Mouse (Mus musculus) brain, adult 10 weeks (tissue): ENCODE data around the gene Gm13078. TPM values are rescaled to one million over a fixed set of nuclear protein-coding genes. Genes with fewer than 3 reads are reported as not detected.

Source experiments
- polyA plus RNA-seq: library from polyadenylated mRNA; stranded (reverse); fragments of 350-450 nt; fragmentation: Illumina TruSeq; extraction: RNeasy Lipid Tissue Mini Kit (QIAGEN cat#74804); gene quantifications from one replicate; pipeline ENCODE4 v1.2.3, GENCODE M21; 2015; ENCODE audit warnings: low read depth, low replicate concordance

Gene Gm13078
- polyA plus RNA-seq = not detected

DNA sequence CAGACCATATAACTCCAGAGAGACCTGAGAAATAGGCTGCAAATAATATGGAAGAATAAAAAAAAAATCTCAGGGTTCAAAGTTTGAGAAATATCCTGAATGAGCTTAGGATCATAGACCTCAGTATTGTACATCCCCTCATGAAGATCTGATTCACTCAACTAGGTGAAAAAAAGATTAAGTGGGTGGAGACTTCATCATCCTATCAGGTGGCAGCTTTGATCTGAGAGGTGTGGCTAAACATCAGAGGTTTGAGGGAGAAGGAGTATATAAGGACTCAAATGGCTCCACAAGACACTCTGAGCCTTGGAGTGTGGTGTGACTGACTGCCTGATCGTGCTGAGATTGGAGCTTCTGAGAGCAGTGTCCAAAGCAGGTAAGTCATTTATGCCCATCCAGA lies at the start of gene Gm13078:
Gene Gm13078 (plus strand): TSS at position 301 of the 400 bp plus-strand sequence.

DNA sequence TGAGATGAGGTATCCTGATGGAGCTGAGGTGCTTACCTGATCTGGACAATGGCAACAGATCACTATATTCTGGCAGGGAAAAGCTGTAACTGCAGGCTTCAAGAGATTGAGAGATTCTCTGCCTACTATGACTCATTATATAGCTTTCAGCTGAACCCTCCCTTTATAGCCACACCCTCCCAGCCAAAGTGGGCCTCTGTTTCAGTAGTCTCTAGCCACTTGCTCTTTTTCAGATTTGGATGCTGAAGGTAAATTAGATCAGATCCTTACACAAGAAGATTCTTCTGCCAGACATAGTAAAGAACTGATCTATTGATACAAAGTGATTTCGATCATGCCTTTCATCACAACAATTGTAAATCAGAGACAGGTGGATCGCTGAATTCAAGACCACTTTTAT lies 16.6 kb upstream of the Gm13078 start, which contains the start of gene Gm13089:
Gene Gm13089 (minus strand): TSS at position 101 of the 400 bp plus-strand sequence.

Other genes starting within 250 kb of the Gm13078 start
- not detected for gene Gm13043, start 208.1 kb upstream of the Gm13078 start, polyA plus RNA-seq
- gene Gm13040, start 183.5 kb upstream of the Gm13078 start, polyA plus RNA-seq = not detected
- not detected for gene BC080695, start 167.8 kb upstream of the Gm13078 start, polyA plus RNA-seq
- gene Gm13057, start 167.7 kb upstream of the Gm13078 start, polyA plus RNA-seq = not detected
- gene Gm13083, start 104.5 kb upstream of the Gm13078 start, polyA plus RNA-seq = not detected
- gene Gm13088, start 62.2 kb upstream of the Gm13078 start, polyA plus RNA-seq = not detected
- gene Gm13089, start 16.7 kb upstream of the Gm13078 start, polyA plus RNA-seq = not detected
- not detected for gene Gm13023, start 69.9 kb downstream of the Gm13078 start, polyA plus RNA-seq
- not detected for gene Gm13084, start 96.6 kb downstream of the Gm13078 start, polyA plus RNA-seq
- not detected for gene Gm13103, start 127.0 kb downstream of the Gm13078 start, polyA plus RNA-seq
- not detected for gene Pramef6, start 180.9 kb downstream of the Gm13078 start, polyA plus RNA-seq
- not detected for gene Pramef25, start 231.6 kb downstream of the Gm13078 start, polyA plus RNA-seq
- not detected for gene Gm13101, start 247.5 kb downstream of the Gm13078 start, polyA plus RNA-seq